Mouse (Mus musculus) ES-E14 (cell line): ENCODE results near the gene Rxrb.

Experiments used
- CHD2 ChIP-seq: IDR thresholded peaks from 2 replicates; pipeline ENCODE4 v1.6.1; 2014; ENCODE audit warnings: mild to moderate bottlenecking, low read depth, low read length, inconsistent platforms
- HCFC1 ChIP-seq: IDR thresholded peaks from 2 replicates; pipeline ENCODE4 v1.6.1; 2012; ENCODE audit warnings: low read length, inconsistent platforms, borderline replicate concordance; ENCODE audit not compliant: insufficient read depth

- TF ChIP-seq HCFC1: no peak
- TF ChIP-seq CHD2: no peak
These were observed 7.9 kb upstream of the Rxrb start for GRCm38 (mm10) chr17:34023678-34024077.
